Mouse (Mus musculus) olfactory bulb, adult 2 months (tissue): ENCODE data around the gene Tbx5.

Source experiments
- CTCF ChIP-seq: fragments of 200-500 bp; IDR thresholded peaks from 2 replicates; pipeline ENCODE4 v1.5.1; 2012; ENCODE audit warnings: low read depth, mild to moderate bottlenecking, low read length, moderate library complexity; ENCODE audit not compliant: insufficient read depth
- POLR2A ChIP-seq: fragments of 200-500 bp; IDR thresholded peaks from 2 replicates; pipeline ENCODE4 v1.6.1; 2012; ENCODE audit warnings: mild to moderate bottlenecking, low read depth, low read length, moderate library complexity; ENCODE audit not compliant: insufficient read depth

DNA sequence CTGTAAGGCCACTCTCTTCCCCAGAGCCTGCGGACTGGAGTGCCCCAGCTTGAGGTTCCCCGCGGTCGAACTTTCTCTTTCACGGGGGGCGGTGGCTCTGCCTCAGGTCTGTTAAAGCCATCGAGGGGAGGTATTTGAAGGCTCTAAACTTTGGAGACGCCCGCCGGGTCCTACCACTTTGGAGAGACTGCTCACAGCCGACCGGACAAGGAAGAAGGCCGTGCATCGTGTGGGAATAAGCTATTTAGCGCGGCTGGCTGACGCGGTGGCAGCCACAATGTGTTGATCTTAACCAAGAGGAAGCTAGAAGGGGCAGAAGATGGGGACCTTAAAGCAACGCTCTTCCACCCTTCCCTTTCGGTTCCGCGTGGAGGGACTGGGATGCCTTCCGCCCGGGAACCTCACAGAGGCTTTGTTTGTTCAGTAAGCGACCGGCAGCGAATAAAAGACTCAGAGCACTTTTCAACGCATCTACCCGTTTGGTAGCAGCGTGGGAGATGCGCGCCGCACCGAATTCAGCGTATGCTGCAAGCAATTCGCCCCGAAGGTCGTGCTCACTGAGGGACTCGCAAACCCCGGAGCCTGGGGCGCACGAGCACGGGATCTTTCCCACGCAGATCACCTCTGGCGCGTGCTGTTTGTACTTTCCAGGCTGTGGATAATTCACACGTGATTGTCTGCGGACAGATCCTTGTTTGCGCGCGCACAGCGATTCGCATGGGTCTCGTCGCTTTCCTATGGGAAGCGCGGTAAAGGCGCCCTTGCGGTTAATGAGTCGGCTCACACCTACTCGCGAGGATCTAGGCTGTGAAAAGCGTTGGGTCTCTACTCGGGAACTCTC is 28.8 kb upstream of the Tbx5 start:
- TF ChIP-seq CTCF (no peak), POLR2A (no peak)
